Mouse (Mus musculus) liver, adult 10 weeks (tissue): Measurements from ENCODE around the gene Olfr786. TPM values are rescaled to one million over a fixed set of nuclear protein-coding genes. Genes with fewer than 3 reads are reported as not detected.

Source experiments
- polyA plus RNA-seq: library from polyadenylated mRNA; stranded (reverse); fragments of 350-450 nt; fragmentation: Illumina TruSeq; extraction: RNeasy Lipid Tissue Mini Kit (QIAGEN cat#74804); gene quantifications from one replicate; pipeline ENCODE4 v1.2.3, GENCODE M21; 2014; ENCODE audit warnings: low read depth, low replicate concordance

Olfr786 gene
- polyA plus RNA-seq: not detected

GRCm38 (mm10) chr10:129427006-129427405 is at the start of gene Olfr786:
TSS of gene Olfr786 (plus strand) at chr10:129427306.

DNA sequence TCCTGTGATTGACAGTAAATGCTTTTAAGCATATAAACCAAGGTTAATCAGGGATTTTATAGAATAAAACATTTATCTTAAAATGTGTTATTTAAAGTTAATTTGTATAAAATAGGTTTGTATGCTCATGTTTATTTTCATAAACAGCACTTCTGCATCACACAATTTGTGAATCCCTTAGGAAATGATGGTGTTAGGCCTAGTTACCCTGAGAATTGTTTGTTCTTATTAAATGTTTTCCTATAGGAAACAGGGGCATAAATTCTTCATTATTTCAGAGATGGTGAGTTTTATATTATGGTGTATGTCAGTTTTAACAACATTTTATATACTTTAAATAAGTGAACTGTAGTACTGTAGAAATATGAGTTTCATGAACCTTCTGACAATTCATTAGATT is 43.3 kb upstream of the Olfr786 start, which contains the start of gene Olfr784:
Gene Olfr784, plus strand, starts transcription at position 301 of the 400 bp plus-strand sequence.

GRCm38 (mm10) chr10:129405126-129405525 is 22.0 kb upstream of the Olfr786 start, which contains the start of gene Olfr785:
TSS of gene Olfr785 (plus strand) at chr10:129405426.

DNA sequence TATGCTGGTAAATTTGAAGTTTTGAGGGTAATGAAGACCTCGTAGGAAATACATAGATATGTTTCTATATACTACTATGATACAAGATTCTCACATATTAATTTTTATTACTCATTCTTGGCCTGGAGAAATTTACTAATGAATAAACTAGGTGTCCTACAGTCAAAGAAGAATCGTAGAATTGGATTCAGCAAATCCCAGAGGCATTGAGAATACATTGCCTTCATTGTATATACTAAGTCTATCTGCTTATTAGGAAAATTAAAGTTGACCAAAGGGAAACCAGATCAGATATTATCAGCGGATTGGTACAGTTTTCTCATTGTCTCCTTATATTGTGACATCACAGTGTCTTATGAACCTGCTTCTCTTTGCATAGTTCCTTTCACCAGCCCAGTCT is 34.5 kb downstream of the Olfr786 start, which contains the start of gene Olfr787:
Gene Olfr787, plus strand, starts transcription at position 301 of the 400 bp plus-strand sequence.

DNA sequence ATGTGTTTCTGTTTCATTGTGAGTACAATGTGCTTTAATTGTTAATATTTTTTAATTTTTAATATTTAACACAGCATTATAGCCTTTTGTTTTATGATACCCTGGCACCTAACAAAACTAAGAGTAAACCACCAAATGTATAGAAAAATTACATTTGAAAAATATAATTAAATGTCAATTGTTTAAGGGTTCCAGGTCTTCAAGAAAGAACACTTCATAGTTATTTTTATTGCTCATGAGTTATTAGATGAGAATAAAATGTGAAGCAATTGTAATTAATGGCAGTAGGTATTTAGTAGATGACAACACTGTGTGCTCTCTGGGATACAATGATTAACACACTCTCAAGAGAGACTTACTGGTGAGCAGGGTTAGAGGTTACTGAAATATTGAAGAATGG is 43.6 kb downstream of the Olfr786 start, which contains the start of gene Olfr788:
Gene Olfr788, plus strand, starts transcription at position 301 of the 400 bp plus-strand sequence.

GRCm38 (mm10) chr10:129484452-129484851 is 57.3 kb downstream of the Olfr786 start, which contains the start of gene Olfr789:
TSS of gene Olfr789 (plus strand) at chr10:129484752.

Other genes with a start within 250 kb of the Olfr786 start
- not detected for gene Olfr772, start 249.4 kb upstream of the Olfr786 start, polyA plus RNA-seq
- not detected for gene Olfr773, start 239.9 kb upstream of the Olfr786 start, polyA plus RNA-seq
- not detected for gene Olfr774, start 191.1 kb upstream of the Olfr786 start, polyA plus RNA-seq
- not detected for gene Olfr775, start 178.9 kb upstream of the Olfr786 start, polyA plus RNA-seq
- gene Olfr776, start 168.2 kb upstream of the Olfr786 start, polyA plus RNA-seq: not detected
- gene Olfr777, start 155.8 kb upstream of the Olfr786 start, polyA plus RNA-seq: not detected
- not detected for gene Olfr780, start 109.2 kb upstream of the Olfr786 start, polyA plus RNA-seq
- gene Olfr781, start 98.5 kb upstream of the Olfr786 start, polyA plus RNA-seq: not detected
- not detected for gene Olfr782, start 78.5 kb upstream of the Olfr786 start, polyA plus RNA-seq
- gene Olfr784, start 43.2 kb upstream of the Olfr786 start, polyA plus RNA-seq: not detected
- not detected for gene Olfr785, start 21.9 kb upstream of the Olfr786 start, polyA plus RNA-seq
- not detected for gene Olfr787, start 34.6 kb downstream of the Olfr786 start, polyA plus RNA-seq
- not detected for gene Olfr788, start 43.7 kb downstream of the Olfr786 start, polyA plus RNA-seq
- not detected for gene Olfr789, start 57.4 kb downstream of the Olfr786 start, polyA plus RNA-seq
- gene Olfr790, start 71.2 kb downstream of the Olfr786 start, polyA plus RNA-seq: not detected
- not detected for gene Olfr791, start 94.5 kb downstream of the Olfr786 start, polyA plus RNA-seq
- gene Olfr792, start 111.9 kb downstream of the Olfr786 start, polyA plus RNA-seq: not detected
- not detected for gene Olfr794, start 140.3 kb downstream of the Olfr786 start, polyA plus RNA-seq
- not detected for gene Olfr796, start 185.3 kb downstream of the Olfr786 start, polyA plus RNA-seq
- gene Olfr798, start 200.6 kb downstream of the Olfr786 start, polyA plus RNA-seq: not detected
- not detected for gene Olfr799, start 210.2 kb downstream of the Olfr786 start, polyA plus RNA-seq
- not detected for gene Olfr800, start 230.4 kb downstream of the Olfr786 start, polyA plus RNA-seq
- not detected for gene Olfr801, start 246.6 kb downstream of the Olfr786 start, polyA plus RNA-seq